9 mouse cellular contexts compared by ENCODE assay signal in the genomic region with DNA sequence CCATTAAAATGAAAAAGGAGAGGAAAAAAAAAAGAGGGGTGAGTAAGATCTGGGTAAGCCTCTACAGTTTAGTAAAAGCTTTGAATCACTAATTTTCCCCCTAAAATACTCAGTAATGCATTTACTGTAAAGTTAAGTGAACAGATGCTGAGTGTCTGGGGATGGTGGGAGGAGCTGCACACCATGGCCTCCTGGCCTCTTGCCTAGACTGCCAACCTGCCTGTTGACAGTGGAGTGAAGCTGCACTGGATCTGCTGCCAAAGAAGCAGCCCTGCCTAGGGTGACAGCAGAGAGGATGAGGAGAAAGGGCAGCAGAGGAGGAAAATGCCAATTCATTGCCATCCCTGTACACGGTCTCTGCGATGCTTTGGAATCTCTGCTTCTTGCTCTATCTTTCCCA.
DNase-seq lines count a peak whose midpoint lies in the region; ATAC-seq lines count a peak whose summit lies in the region.
"Had no signal": no experiment of that assay in that cellular context is flagged by ENCODE, and none has a peak within 500 bp of the region (broad histone marks: within the 10 kb centered on the region; RNA-seq: fewer than 3 reads in every experiment).

No protein-coding gene starts in this region.

- H3K4me1 ChIP-seq in hindbrain, embryonic 16.5 days (ENCODE audit: control insufficient read depth, insufficient read depth, low read depth, low read length) = peaks cover 13% of the 10 kb centered on the region
- 0 out of 2 replicates have a peak, but pooled peaks cover 7% of the 10 kb centered on the region for H3K4me1 ChIP-seq in hindbrain, embryonic 14.5 days (replicated peaks; ENCODE audit: control insufficient read depth, insufficient read depth, low read length)
- no peaks in the 10 kb centered on the region for H3K4me1 ChIP-seq in forebrain, embryonic 16.5 days (replicated peaks; ENCODE audit: control insufficient read depth, insufficient read depth, low read length)
- H3K4me1 ChIP-seq in intestine, embryonic 15.5 days (replicated peaks) = peaks cover 24% of the 10 kb centered on the region; the same call in 1 of the 2 replicates

- no peaks in the 10 kb centered on the region for H3K27me3 ChIP-seq in hindbrain, embryonic 16.5 days (replicated peaks; ENCODE audit: control insufficient read depth, insufficient read depth, low read length)
- H3K27me3 ChIP-seq in hindbrain, embryonic 14.5 days (ENCODE audit: control insufficient read depth, insufficient read depth, low read length) = no peaks in the 10 kb centered on the region
- no peaks in the 10 kb centered on the region for H3K27me3 ChIP-seq in forebrain, embryonic 16.5 days (replicated peaks; ENCODE audit: control insufficient read depth, insufficient read depth, low read length)
- no peaks in the 10 kb centered on the region for H3K27me3 ChIP-seq in intestine, embryonic 15.5 days (replicated peaks)
- H3K27me3 ChIP-seq: Patski had no signal

- no peak overlapping the region for H3K4me3 ChIP-seq in hindbrain, embryonic 16.5 days (ENCODE audit: low read length)
- H3K4me3 ChIP-seq in hindbrain, embryonic 14.5 days (replicated peaks; ENCODE audit: low read length) = no peak overlapping the region
- H3K4me3 ChIP-seq in forebrain, embryonic 16.5 days (replicated peaks; ENCODE audit: low read length) = no peak overlapping the region
- no peak overlapping the region for H3K4me3 ChIP-seq in intestine, embryonic 15.5 days (replicated peaks)

- no peak overlapping the region for H3K27ac ChIP-seq in hindbrain, embryonic 16.5 days (ENCODE audit: low read depth, low read length)
- H3K27ac ChIP-seq in hindbrain, embryonic 14.5 days = no peak overlapping the region
- no peak overlapping the region for H3K27ac ChIP-seq in forebrain, embryonic 16.5 days (ENCODE audit: low read length)
- H3K27ac ChIP-seq in intestine, embryonic 15.5 days = no peak overlapping the region

- ATAC-seq in hindbrain, embryonic 16.5 days = peak; percentile 53; the same call in 1 of the 2 replicates
- no peak; the same call in 1 of the 2 replicates for ATAC-seq in hindbrain, embryonic 14.5 days (ENCODE audit: low FRiP score)
- ATAC-seq in forebrain, embryonic 16.5 days = 0 out of 2 replicates have a peak, but pooled peaks have one; percentile 43
- no peak for ATAC-seq in intestine, embryonic 15.5 days
- ATAC-seq: Patski had no signal

- 75% methylated on average over 2 of the region's 2 CpGs for WGBS in hindbrain, embryonic 16.5 days
- 76% methylated on average over 2 of the region's 2 CpGs for WGBS in hindbrain, embryonic 14.5 days
- 75% methylated on average over 2 of the region's 2 CpGs for WGBS in forebrain, embryonic 16.5 days
- 83% methylated on average over 2 of the region's 2 CpGs for WGBS in intestine, embryonic 15.5 days

- no peak for DNase-seq in hindbrain, embryonic 14.5 days (ENCODE audit: low spot score)
- DNase-seq in layer of hippocampus, adult 9-11 months = peak; percentile 83
- DNase-seq in lung, postnatal 36 days = peak; percentile 65
- DNase-seq in thymus, postnatal 4 days = no peak
- no peak for DNase-seq in gastrocnemius, postnatal 14 days

- no peak overlapping the region for H3K9ac ChIP-seq in hindbrain, embryonic 16.5 days (ENCODE audit: low read depth, low read length)
- no peak overlapping the region for H3K9ac ChIP-seq in hindbrain, embryonic 14.5 days
- no peak overlapping the region for H3K9ac ChIP-seq in forebrain, embryonic 16.5 days (replicated peaks; ENCODE audit: low read depth, low read length)
- H3K9ac ChIP-seq in intestine, embryonic 15.5 days = no peak overlapping the region

- H3K4me2 ChIP-seq in hindbrain, embryonic 16.5 days (ENCODE audit: low read length) = no peak overlapping the region
- H3K4me2 ChIP-seq in hindbrain, embryonic 14.5 days (replicated peaks) = no peak overlapping the region
- H3K4me2 ChIP-seq in forebrain, embryonic 16.5 days (ENCODE audit: low read length) = no peak overlapping the region
- H3K4me2 ChIP-seq in intestine, embryonic 15.5 days (replicated peaks) = no peak overlapping the region

- intact Hi-C loops in gastrocnemius, postnatal 14 days (cut with DNase I; ENCODE audit: low total_unique reads) = no loop called here

- no peaks in the 10 kb centered on the region for H3K36me3 ChIP-seq in hindbrain, embryonic 16.5 days (ENCODE audit: control insufficient read depth, insufficient read depth, low read length)
- no peaks in the 10 kb centered on the region for H3K36me3 ChIP-seq in hindbrain, embryonic 14.5 days (replicated peaks; ENCODE audit: control insufficient read depth, insufficient read depth)
- no peaks in the 10 kb centered on the region for H3K36me3 ChIP-seq in forebrain, embryonic 16.5 days (ENCODE audit: control insufficient read depth, insufficient read depth)
- peaks cover 1% of the 10 kb centered on the region; the same call in 1 of the 2 replicates for H3K36me3 ChIP-seq in intestine, embryonic 15.5 days

- no peaks in the 10 kb centered on the region for H3K9me3 ChIP-seq in hindbrain, embryonic 16.5 days (ENCODE audit: control insufficient read depth, low read length)
- H3K9me3 ChIP-seq in hindbrain, embryonic 14.5 days (ENCODE audit: control insufficient read depth, low read length) = no peaks in the 10 kb centered on the region
- H3K9me3 ChIP-seq in forebrain, embryonic 16.5 days (ENCODE audit: control insufficient read depth, low read length) = no peaks in the 10 kb centered on the region
- H3K9me3 ChIP-seq in intestine, embryonic 15.5 days = no peaks in the 10 kb centered on the region

Comparison
In these comparisons a context has a peak if more than half of its experiments do, and no peak if none do; other contexts are left out.
1. ATAC-seq: peak in hindbrain, embryonic 16.5 days (single experiment) and forebrain, embryonic 16.5 days (single experiment); none in hindbrain, embryonic 14.5 days (single experiment) and intestine, embryonic 15.5 days (single experiment).
2. DNase-seq: peak in layer of hippocampus, adult 9-11 months (single experiment) and lung, postnatal 36 days (single experiment); none in hindbrain, embryonic 14.5 days (single experiment), thymus, postnatal 4 days (single experiment) and gastrocnemius, postnatal 14 days (single experiment).